Mouse (Mus musculus): Measurements from ENCODE around the gene Tef. TPM values are rescaled to one million over a fixed set of nuclear protein-coding genes. Genes with fewer than 3 reads are reported as not detected.

Gene Tef
- total and polyA plus RNA-seq, 3 experiments, result 12.3 to 21.7 TPM; not detected in 1

DNA sequence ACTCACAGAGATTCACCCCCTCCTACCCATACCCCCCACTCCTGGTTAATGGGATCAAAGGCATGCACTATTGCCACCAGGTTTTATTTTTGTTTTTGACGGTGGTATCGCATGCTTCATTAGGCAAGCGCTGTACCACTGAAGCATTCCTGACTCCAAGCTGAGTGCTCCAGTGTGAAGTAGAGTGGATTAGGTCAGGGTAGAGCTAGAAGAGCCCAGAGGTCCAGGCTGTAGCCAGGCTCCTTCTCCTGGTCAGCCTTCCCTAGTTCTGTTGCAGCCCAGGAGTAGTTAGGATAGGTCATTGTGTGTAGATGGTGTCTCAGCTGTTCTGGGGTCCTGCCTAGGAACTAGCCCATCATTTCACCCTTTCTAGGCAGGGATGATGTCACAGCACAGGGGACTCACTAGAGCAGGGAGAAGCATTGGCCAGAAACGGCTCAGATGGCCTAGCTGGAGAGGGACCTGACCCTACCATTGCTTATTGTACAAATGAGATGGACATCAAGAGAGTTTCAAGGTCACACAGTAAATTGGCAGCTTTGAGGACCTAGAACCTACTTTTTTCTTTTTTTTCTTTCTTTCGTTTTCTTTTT, 42.9 kb downstream of the Tef start:
- Histone ChIP-seq H3K27me3 (ENCODE audit: control insufficient read depth in 1 of 2, insufficient read depth in 2 of 2, low read length in 2 of 2) (no peaks in the 10 kb centered on the region), H3K79me2 (ENCODE audit: control insufficient read depth, insufficient read depth, low read length, poor library complexity) (peaks cover 10% of the 10 kb centered on the region), H3K36me3 (ENCODE audit: control insufficient read depth in 1 of 2, insufficient read depth in 2 of 2, low read length in 2 of 2) (no peaks in the 10 kb centered on the region), H3K9ac (ENCODE audit: control insufficient read depth, low read depth, low read length, poor library complexity, severe bottlenecking) (no peak overlapping the region), H3K4me3 (ENCODE audit: control insufficient read depth in 1 of 2, insufficient read depth in 1 of 2, low read depth in 2 of 2, low read length in 2 of 2) (no peak overlapping the region), H3K27ac (ENCODE audit: control insufficient read depth, low read depth, low read length) (no peak overlapping the region), H3K4me1 (ENCODE audit: control insufficient read depth in 1 of 2, insufficient read depth in 2 of 2, low read length in 2 of 2) (peaks cover 0 to under 1% of the 10 kb centered on the region in 2 experiments; a peak in 1 of 4 replicates), H3K9me3 (replicated peaks; ENCODE audit: insufficient read depth, low read length) (no peaks in the 10 kb centered on the region)
- TF ChIP-seq ZMIZ1 (IDR thresholded peaks at IDR 0.05; ENCODE audit: low read depth, low read length) (no peak), ELF1 (IDR thresholded peaks at IDR 0.05; ENCODE audit: low read depth, low read length) (no peak), USF2 (IDR thresholded peaks at IDR 0.05; ENCODE audit: borderline replicate concordance in 1 of 2, insufficient read depth in 1 of 2, low read depth in 1 of 2, low read length in 2 of 2) (no peak), NELFE (IDR thresholded peaks at IDR 0.05; ENCODE audit: low read depth, low read length) (no peak), POLR2AphosphoS2 (IDR thresholded peaks at IDR 0.05; ENCODE audit: low read length) (no peak), HCFC1 (IDR thresholded peaks at IDR 0.05; ENCODE audit: low read depth, low read length) (no peak), MYC (IDR thresholded peaks at IDR 0.05; ENCODE audit: low read depth, low read length) (no peak), CHD1 (IDR thresholded peaks at IDR 0.05; ENCODE audit: low read depth, low read length) (no peak), MAX (IDR thresholded peaks at IDR 0.05; ENCODE audit: low read length) (no peak), CTCF (IDR thresholded peaks at IDR 0.05 in 2 of 3, conservative IDR thresholded peaks at IDR 0.05 in 1 of 3; ENCODE audit: control insufficient read depth in 1 of 3, insufficient read depth in 1 of 3, low read depth in 2 of 3, low read length in 3 of 3, poor library complexity in 1 of 3, severe bottlenecking in 1 of 3) (no peak)
- DNase-seq (ENCODE audit: low read depth, low spot score), result no peak

DNA sequence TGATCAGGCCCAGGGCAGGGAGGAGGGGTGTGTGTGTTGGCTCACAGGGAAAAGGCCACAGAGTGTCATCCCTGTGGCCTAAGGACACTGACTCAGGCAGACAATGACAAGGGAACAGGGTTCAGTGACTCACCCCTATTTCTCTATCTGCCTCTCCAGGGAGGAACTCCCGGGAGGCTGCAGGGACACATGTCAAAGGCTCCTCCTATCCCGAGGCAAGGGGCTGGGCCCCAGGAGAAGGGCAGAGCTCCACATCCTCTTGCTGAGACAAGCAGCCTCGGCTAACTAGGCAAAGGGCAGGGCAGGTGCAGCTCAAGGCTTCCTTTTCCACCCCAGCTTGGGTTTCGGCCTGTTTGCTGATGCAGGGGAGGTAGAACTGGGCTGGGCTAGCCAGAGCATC, 43.5 kb downstream of the Tef start:
- Histone ChIP-seq H3K79me2 (ENCODE audit: control insufficient read depth, insufficient read depth, low read length, poor library complexity) (peaks cover 12% of the 10 kb centered on the region), H3K4me3 (ENCODE audit: control insufficient read depth in 1 of 2, insufficient read depth in 1 of 2, low read depth in 2 of 2, low read length in 2 of 2) (no peak overlapping the region), H3K36me3 (ENCODE audit: control insufficient read depth in 1 of 2, insufficient read depth in 2 of 2, low read length in 2 of 2) (peaks cover 0 to 3% of the 10 kb centered on the region in 2 experiments; a peak in 2 of 4 replicates), H3K9ac (ENCODE audit: control insufficient read depth, low read depth, low read length, poor library complexity, severe bottlenecking) (no peak overlapping the region), H3K9me3 (replicated peaks; ENCODE audit: insufficient read depth, low read length) (no peaks in the 10 kb centered on the region), H3K4me1 (ENCODE audit: control insufficient read depth in 1 of 2, insufficient read depth in 2 of 2, low read length in 2 of 2) (no peaks in the 10 kb centered on the region), H3K27me3 (ENCODE audit: control insufficient read depth in 1 of 2, insufficient read depth in 2 of 2, low read length in 2 of 2) (no peaks in the 10 kb centered on the region), H3K27ac (ENCODE audit: control insufficient read depth, low read depth, low read length) (no peak overlapping the region)
- peak; percentile 40 for DNase-seq (ENCODE audit: low read depth, low spot score)
- TF ChIP-seq RAD21 (IDR thresholded peaks at IDR 0.05; ENCODE audit: low read depth, low read length) (no peak), ZNF384 (IDR thresholded peaks at IDR 0.05; ENCODE audit: low read depth, low read length) (no peak), POLR2AphosphoS5 (IDR thresholded peaks at IDR 0.05; ENCODE audit: borderline replicate concordance, low read depth, low read length) (no peak), CHD1 (IDR thresholded peaks at IDR 0.05; ENCODE audit: low read depth, low read length) (no peak), ELF1 (IDR thresholded peaks at IDR 0.05; ENCODE audit: low read depth, low read length) (no peak), JUND (IDR thresholded peaks at IDR 0.05; ENCODE audit: low read depth, low read length) (no peak)

DNA sequence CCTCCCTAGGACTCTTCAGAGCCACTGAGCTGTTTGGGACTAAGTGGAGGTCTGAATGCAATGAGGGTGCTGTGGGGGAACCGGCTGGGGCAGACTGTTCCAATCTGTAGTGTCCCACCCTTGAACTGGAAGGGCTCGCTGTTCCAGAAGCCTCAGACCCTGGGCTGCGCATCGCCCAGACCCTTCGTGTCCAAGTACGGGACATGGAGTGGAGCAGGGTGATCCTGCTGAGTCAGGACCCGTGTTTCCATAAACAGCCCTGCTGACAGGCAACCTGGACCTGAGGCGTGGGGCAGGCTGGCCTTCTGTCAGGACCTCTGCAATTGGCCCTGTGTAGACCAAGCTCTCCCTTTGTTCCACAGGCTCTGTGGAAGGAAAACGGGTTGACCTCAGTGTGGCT, 44.5 kb downstream of the Tef start:
- DNase-seq (ENCODE audit: low read depth, low spot score), result no peak
- Histone ChIP-seq H3K9ac (ENCODE audit: control insufficient read depth, low read depth, low read length, poor library complexity, severe bottlenecking) (no peak overlapping the region), H3K4me3 (ENCODE audit: control insufficient read depth in 1 of 2, insufficient read depth in 1 of 2, low read depth in 2 of 2, low read length in 2 of 2) (no peak overlapping the region), H3K36me3 (ENCODE audit: control insufficient read depth in 1 of 2, insufficient read depth in 2 of 2, low read length in 2 of 2) (peaks cover 0 to 3% of the 10 kb centered on the region in 2 experiments; a peak in 2 of 4 replicates), H3K4me1 (ENCODE audit: control insufficient read depth in 1 of 2, insufficient read depth in 2 of 2, low read length in 2 of 2) (no peaks in the 10 kb centered on the region), H3K79me2 (ENCODE audit: control insufficient read depth, insufficient read depth, low read length, poor library complexity) (peaks cover 12% of the 10 kb centered on the region), H3K27ac (ENCODE audit: control insufficient read depth, low read depth, low read length) (no peak overlapping the region), H3K27me3 (ENCODE audit: control insufficient read depth in 1 of 2, insufficient read depth in 2 of 2, low read length in 2 of 2) (no peaks in the 10 kb centered on the region), H3K9me3 (replicated peaks; ENCODE audit: insufficient read depth, low read length) (no peaks in the 10 kb centered on the region)
- no peak for TF ChIP-seq USF2 (IDR thresholded peaks at IDR 0.05; ENCODE audit: borderline replicate concordance in 1 of 2, insufficient read depth in 1 of 2, low read depth in 1 of 2, low read length in 2 of 2)
- TF ChIP-seq ELF1 (IDR thresholded peaks at IDR 0.05; ENCODE audit: low read depth, low read length), result no peak
- TF ChIP-seq USF1 (IDR thresholded peaks at IDR 0.05; ENCODE audit: low read depth, low read length), result no peak
- TF ChIP-seq CHD1 (IDR thresholded peaks at IDR 0.05; ENCODE audit: low read depth, low read length), result no peak
- no peak for TF ChIP-seq POLR2A (IDR thresholded peaks at IDR 0.05; ENCODE audit: control insufficient read depth in 1 of 2, insufficient read depth in 1 of 2, low read depth in 1 of 2, low read length in 2 of 2, poor library complexity in 1 of 2)
- no peak for TF ChIP-seq RCOR1 (IDR thresholded peaks at IDR 0.05; ENCODE audit: low read depth, low read length)
- TF ChIP-seq GATA1 (IDR thresholded peaks at IDR 0.05; ENCODE audit: low read depth, low read length), result no peak
- TF ChIP-seq HCFC1 (IDR thresholded peaks at IDR 0.05; ENCODE audit: low read depth, low read length), result no peak
- no peak for TF ChIP-seq UBTF (IDR thresholded peaks at IDR 0.05; ENCODE audit: borderline replicate concordance, insufficient read depth, low read depth, low read length)
- TF ChIP-seq ZKSCAN1 (IDR thresholded peaks at IDR 0.05; ENCODE audit: low read depth, low read length), result no peak
- no peak for TF ChIP-seq KAT2A (conservative IDR thresholded peaks at IDR 0.05; ENCODE audit: low read depth, low read length)
- TF ChIP-seq MEF2A (IDR thresholded peaks at IDR 0.05; ENCODE audit: extremely low read depth, insufficient replicate concordance, low read depth, low read length, poor library complexity, severe bottlenecking), result no peak
- TF ChIP-seq ZNF384 (IDR thresholded peaks at IDR 0.05; ENCODE audit: low read depth, low read length), result no peak
- TF ChIP-seq MAFK (IDR thresholded peaks at IDR 0.05; ENCODE audit: borderline replicate concordance, low read depth, low read length), result no peak
- TF ChIP-seq BHLHE40 (IDR thresholded peaks at IDR 0.05; ENCODE audit: borderline replicate concordance, low read depth, low read length), result no peak

Measured in MEL (cell line).